Mouse (Mus musculus) G1E (cell line): ENCODE measurements around the gene Tspan3.

Source experiments
- CTCF ChIP-seq: IDR thresholded peaks from 2 replicates; pipeline ENCODE4 v1.5.1; 2012; ENCODE audit warnings: low read depth, low read length, inconsistent platforms, mixed read lengths
- GATA1 ChIP-seq: IDR thresholded peaks from 2 replicates; pipeline ENCODE4 v1.6.1; 2012; ENCODE audit warnings: borderline replicate concordance, low read length, inconsistent platforms, mixed read lengths

- TF ChIP-seq CTCF (no peak), GATA1 (no peak)
Observed at GRCm38 (mm10) chr9:56124561-56124960, 40.7 kb downstream of the Tspan3 start.
